Mouse (Mus musculus) midbrain, postnatal 0 days (tissue): ENCODE measurements around the gene Zpr1. TPM values are rescaled to one million over a fixed set of nuclear protein-coding genes. Genes with fewer than 3 reads are reported as not detected.

Source experiments
- ATAC-seq: fragments of 200-750 bp; cut with Nextera tagmentation; 2 replicates; pipeline ENCODE4 v1.8.0; 2017; ENCODE audit warnings: moderate number of reproducible peaks, mild to moderate bottlenecking, moderate TSS enrichment, moderate library complexity; ENCODE audit not compliant: low FRiP score
- DNase-seq: peaks from one replicate; pipeline ENCODE4 v3.0.0-alpha.2; 2015; ENCODE audit warnings: low spot score
- H3K27ac ChIP-seq: fragments of 300-500 bp; sonication (generic); 2 replicates; pipeline ENCODE4 v1.5.1; 2014; ENCODE audit warnings: low read depth, mild to moderate bottlenecking, low read length, mixed read lengths
- H3K27me3 ChIP-seq: fragments of 300-500 bp; sonication (generic); 2 replicates; pipeline ENCODE4 v1.6.1; 2014; ENCODE audit warnings: low read length, control low read depth, mixed read lengths; ENCODE audit not compliant: insufficient read depth
- H3K36me3 ChIP-seq: fragments of 300-500 bp; sonication (generic); 2 replicates; pipeline ENCODE4 v1.6.1; 2014; ENCODE audit warnings: low read length, control low read depth, mixed read lengths; ENCODE audit not compliant: insufficient read depth
- H3K4me1 ChIP-seq: fragments of 300-500 bp; sonication (generic); 2 replicates; pipeline ENCODE4 v1.6.1; 2014; ENCODE audit warnings: mild to moderate bottlenecking, control low read depth, antibody characterized with exemption, low read length, mixed read lengths; ENCODE audit not compliant: insufficient read depth
- H3K4me2 ChIP-seq: fragments of 300-500 bp; sonication (generic); 2 replicates; pipeline ENCODE4 v1.6.1; 2014; ENCODE audit warnings: low read depth, mild to moderate bottlenecking, low read length, mixed read lengths; ENCODE audit not compliant: poor library complexity, severe bottlenecking
- H3K4me3 ChIP-seq: fragments of 300-500 bp; sonication (generic); 2 replicates; pipeline ENCODE4 v1.5.1; 2014; ENCODE audit warnings: low read depth, mild to moderate bottlenecking, low read length, moderate library complexity
- H3K9ac ChIP-seq: fragments of 300-500 bp; sonication (generic); replicated peaks from 2 replicates; pipeline ENCODE4 v1.6.1; 2014; ENCODE audit warnings: mild to moderate bottlenecking, low read length, moderate library complexity, mixed read lengths; ENCODE audit not compliant: poor library complexity, severe bottlenecking
- H3K9me3 ChIP-seq: fragments of 300-500 bp; sonication (generic); 2 replicates; pipeline ENCODE4 v1.6.1; 2016; ENCODE audit warnings: low read length, control low read depth
- CTCF ChIP-seq: IDR thresholded peaks from 2 replicates; pipeline ENCODE4 v1.5.1; 2016; ENCODE audit warnings: antibody characterized with exemption, mild to moderate bottlenecking
- WGBS: fragments of 180-500 bp; shearing (Covaris S2); extraction: QIAGEN DNeasy Blood & Tissue Kit; methylation state at CpG from one replicate; pipeline ENCODE4 v1.1.7; 2014; 5-methylcytosine and 5-hydroxymethylcytosine counted together
- polyA plus RNA-seq: library from polyadenylated mRNA; unstranded; fragments of >200 nt; fragmentation: Nextera tagmentation; extraction: Ambion mirVana; gene quantifications from 2 replicates; pipeline ENCODE4 v1.2.1, GENCODE M21; 2015
- total RNA-seq: library from RNA; depleted of rRNA; stranded (reverse); fragments of >200 nt; gene quantifications from 2 replicates; pipeline ENCODE4 v1.2.3, GENCODE M21; 2014; rRNA removed

Gene Zpr1
- total and polyA plus RNA-seq, 2 experiments from 2014 or later = 33.7 to 46.3 TPM

- no peak for TF ChIP-seq CTCF
- ATAC-seq (peak; percentile 34; the same call in 1 of the 2 replicates), DNase-seq (peak; percentile 82)
- H3K4me3 ChIP-seq = peak overlapping the region; percentile 13
- H3K9me3 ChIP-seq = no peaks in the 10 kb centered on the region
- peak overlapping the region; percentile 77 for H3K27ac ChIP-seq
- H3K4me2 ChIP-seq = peak overlapping the region; percentile 45
- no peaks in the 10 kb centered on the region for H3K27me3 ChIP-seq
- H3K9ac ChIP-seq = peak overlapping the region; percentile 56
- H3K36me3 ChIP-seq = no peaks in the 10 kb centered on the region
- peaks cover 6% of the 10 kb centered on the region; the same call in 1 of the 2 replicates for H3K4me1 ChIP-seq
- WGBS = 2% methylated on average over 30 of the region's 30 CpGs
Observed at GRCm38 (mm10) chr9:46328572-46329249, 55.8 kb downstream of the Zpr1 start.

- ATAC-seq (peak; percentile 53; the same call in 1 of the 2 replicates), DNase-seq (peak; percentile 29)
- peaks cover 6% of the 10 kb centered on the region; the same call in 1 of the 2 replicates for H3K4me1 ChIP-seq
- peak overlapping the region; percentile 56 for H3K9ac ChIP-seq
- no peaks in the 10 kb centered on the region for H3K27me3 ChIP-seq
- no peaks in the 10 kb centered on the region for H3K9me3 ChIP-seq
- H3K36me3 ChIP-seq = no peaks in the 10 kb centered on the region
- peak overlapping the region; percentile 77 for H3K27ac ChIP-seq
- peak overlapping the region; percentile 45 for H3K4me2 ChIP-seq
- peak overlapping the region; percentile 13; the same call in 1 of the 2 replicates for H3K4me3 ChIP-seq
- TF ChIP-seq CTCF = no peak
- 2% methylated on average over 19 of the region's 19 CpGs for WGBS
Observed at GRCm38 (mm10) chr9:46329250-46329648, 56.4 kb downstream of the Zpr1 start.

GRCm38 (mm10) chr9:46329801-46330585, 57.1 kb downstream of the Zpr1 start:
- DNase-seq (no peak), ATAC-seq (no peak)
- peak; percentile 55 for TF ChIP-seq CTCF
- Histone ChIP-seq H3K27me3 (0 out of 2 replicates have a peak, but pooled peaks cover 4% of the 10 kb centered on the region), H3K36me3 (no peaks in the 10 kb centered on the region), H3K4me1 (peaks cover 6% of the 10 kb centered on the region; the same call in 1 of the 2 replicates), H3K4me3 (no peak overlapping the region), H3K9ac (no peak overlapping the region), H3K27ac (no peak overlapping the region), H3K9me3 (no peaks in the 10 kb centered on the region), H3K4me2 (no peak overlapping the region)
- 21% methylated on average over 24 of the region's 24 CpGs for WGBS

GRCm38 (mm10) chr9:46330586-46330895, 57.7 kb downstream of the Zpr1 start:
- no peak for DNase-seq
- ATAC-seq = no peak
- H3K4me1 ChIP-seq = peaks cover 6% of the 10 kb centered on the region; the same call in 1 of the 2 replicates
- H3K36me3 ChIP-seq = no peaks in the 10 kb centered on the region
- H3K9me3 ChIP-seq = no peaks in the 10 kb centered on the region
- no peak overlapping the region for H3K4me3 ChIP-seq
- H3K27me3 ChIP-seq = 0 out of 2 replicates have a peak, but pooled peaks cover 4% of the 10 kb centered on the region
- TF ChIP-seq CTCF = no peak
- no peak overlapping the region for H3K9ac ChIP-seq
- H3K27ac ChIP-seq = no peak overlapping the region
- 51% methylated on average over 6 of the region's 6 CpGs for WGBS
- no peak overlapping the region for H3K4me2 ChIP-seq

- DNase-seq (no peak), ATAC-seq (no peak)
- H3K27me3 ChIP-seq = 0 out of 2 replicates have a peak, but pooled peaks cover 4% of the 10 kb centered on the region
- no peak overlapping the region for H3K27ac ChIP-seq
- H3K9me3 ChIP-seq = no peaks in the 10 kb centered on the region
- H3K4me3 ChIP-seq = no peak overlapping the region
- H3K4me1 ChIP-seq = peaks cover 6% of the 10 kb centered on the region; the same call in 1 of the 2 replicates
- no peak overlapping the region for H3K4me2 ChIP-seq
- no peak for TF ChIP-seq CTCF
- 13% methylated on average over 1 of the region's 1 CpGs for WGBS
- no peaks in the 10 kb centered on the region for H3K36me3 ChIP-seq
- no peak overlapping the region for H3K9ac ChIP-seq
Observed at GRCm38 (mm10) chr9:46331301-46331700, 58.4 kb downstream of the Zpr1 start.

Other genes starting within 250 kb of the Zpr1 start
- gene Apoa1, start 44.5 kb upstream of the Zpr1 start, total RNA-seq = 1.4 TPM in 1 of 2 replicates, not detected in the other
- gene Apoa1, start 44.5 kb upstream of the Zpr1 start, polyA plus RNA-seq = 5.5 and 6.2 TPM in 2 replicates
- gene Apoc3, start 37.4 kb upstream of the Zpr1 start, total RNA-seq = not detected in 2 replicates
- gene Apoc3, start 37.4 kb upstream of the Zpr1 start, polyA plus RNA-seq = not detected in 2 replicates
- gene Apoa4, start 32.4 kb upstream of the Zpr1 start, total RNA-seq = not detected in 2 replicates
- not detected in 2 replicates for gene Apoa4, start 32.4 kb upstream of the Zpr1 start, polyA plus RNA-seq
- not detected in 2 replicates for gene Apoa5, start 4.4 kb upstream of the Zpr1 start, total RNA-seq
- not detected in 2 replicates for gene Apoa5, start 4.4 kb upstream of the Zpr1 start, polyA plus RNA-seq
- 15.0 and 15.7 TPM in 2 replicates for gene Bud13, start 9.9 kb downstream of the Zpr1 start, total RNA-seq
- gene Bud13, start 9.9 kb downstream of the Zpr1 start, polyA plus RNA-seq = 11.8 and 12.3 TPM in 2 replicates
- gene 4931429L15Rik, start 46.9 kb downstream of the Zpr1 start, total RNA-seq = not detected in 2 replicates
- gene 4931429L15Rik, start 46.9 kb downstream of the Zpr1 start, polyA plus RNA-seq = not detected in 2 replicates